Mouse (Mus musculus) hindbrain, embryonic 15.5 days (tissue): ENCODE measurements around the gene Sfxn4. TPM values are rescaled to one million over a fixed set of nuclear protein-coding genes. Genes with fewer than 3 reads are reported as not detected.
"Not testable (repeated sequence)": the region's sequence is repeated elsewhere in the genome, so short reads cannot be mapped to it uniquely, and the experiment has no call there.

ENCODE experiments used
- ATAC-seq: fragments of 200-750 bp; cut with Nextera tagmentation; 2 replicates; pipeline ENCODE4 v1.8.0; 2017; ENCODE audit warnings: low read depth, moderate number of reproducible peaks, moderate TSS enrichment; ENCODE audit not compliant: low FRiP score
- H3K27ac ChIP-seq: fragments of 300-500 bp; sonication (generic); replicated peaks from 2 replicates; pipeline ENCODE4 v1.5.1; 2015; ENCODE audit warnings: mild to moderate bottlenecking, inconsistent platforms
- H3K27me3 ChIP-seq: fragments of 300-500 bp; sonication (generic); 2 replicates; pipeline ENCODE4 v1.6.1; 2015; ENCODE audit warnings: control low read depth, inconsistent platforms
- H3K36me3 ChIP-seq: fragments of 300-500 bp; sonication (generic); 2 replicates; pipeline ENCODE4 v1.6.1; 2015; ENCODE audit warnings: control low read depth, inconsistent platforms
- H3K4me1 ChIP-seq: fragments of 300-500 bp; sonication (generic); replicated peaks from 2 replicates; pipeline ENCODE4 v1.6.1; 2015; ENCODE audit warnings: control low read depth, inconsistent platforms
- H3K4me2 ChIP-seq: fragments of 300-500 bp; sonication (generic); 2 replicates; pipeline ENCODE4 v1.6.1; 2015; ENCODE audit warnings: moderate library complexity, mild to moderate bottlenecking, inconsistent platforms
- H3K4me3 ChIP-seq: fragments of 300-500 bp; sonication (generic); 2 replicates; pipeline ENCODE4 v1.5.1; 2015; ENCODE audit warnings: mild to moderate bottlenecking, inconsistent platforms
- H3K9ac ChIP-seq: fragments of 300-500 bp; sonication (generic); 2 replicates; pipeline ENCODE4 v1.6.1; 2015; ENCODE audit warnings: inconsistent platforms
- H3K9me3 ChIP-seq: fragments of 300-500 bp; sonication (generic); 2 replicates; pipeline ENCODE4 v1.6.1; 2016; ENCODE audit warnings: control low read depth, inconsistent platforms
- WGBS: fragments of 180-500 bp; shearing (Covaris S2); methylation state at CpG from one replicate; pipeline ENCODE4 v1.1.7; 2015; 5-methylcytosine and 5-hydroxymethylcytosine counted together
- polyA plus RNA-seq: library from polyadenylated mRNA; unstranded; fragments of >200 nt; fragmentation: Nextera tagmentation; extraction: Ambion mirVana; gene quantifications from 2 replicates; pipeline ENCODE4 v1.2.1, GENCODE M21; 2015

The Sfxn4 gene
- polyA plus RNA-seq, 1 experiment from 2014 or later: 12.8 TPM

- Histone ChIP-seq H3K4me1 (peaks cover 23% of the 10 kb centered on the region), H3K9me3 (no peaks in the 10 kb centered on the region), H3K4me3 (no peak overlapping the region), H3K27me3 (no peaks in the 10 kb centered on the region), H3K9ac (no peak overlapping the region), H3K4me2 (no peak overlapping the region), H3K36me3 (no peaks in the 10 kb centered on the region), H3K27ac (no peak overlapping the region)
- ATAC-seq: no peak
- 88% methylated on average over 2 of the region's 2 CpGs for WGBS
Observed at GRCm38 (mm10) chr19:60887637-60888036, 26.4 kb upstream of the Sfxn4 start.

- 6% methylated on average over 3 of the region's 3 CpGs for WGBS
- H3K4me3 ChIP-seq: no peak overlapping the region
- no peak overlapping the region for H3K9ac ChIP-seq
- ATAC-seq: 0 out of 2 replicates have a peak, but pooled peaks have one; percentile 38
- no peak overlapping the region for H3K4me2 ChIP-seq
- no peak overlapping the region for H3K27ac ChIP-seq
- no peaks in the 10 kb centered on the region for H3K4me1 ChIP-seq
- no peaks in the 10 kb centered on the region for H3K27me3 ChIP-seq
- no peaks in the 10 kb centered on the region for H3K9me3 ChIP-seq
- H3K36me3 ChIP-seq: no peaks in the 10 kb centered on the region
Observed at GRCm38 (mm10) chr19:60883129-60883528, 21.9 kb upstream of the Sfxn4 start.

- Histone ChIP-seq H3K36me3 (peaks cover 9% of the 10 kb centered on the region; the same call in 1 of the 2 replicates), H3K4me1 (peaks cover 16% of the 10 kb centered on the region; the same call in 1 of the 2 replicates), H3K9ac (peak within 1 kb of the TSS; percentile 64), H3K27ac (peak within 1 kb of the TSS; percentile 72), H3K9me3 (no peaks in the 10 kb centered on the region), H3K27me3 (no peaks in the 10 kb centered on the region), H3K4me2 (peak within 1 kb of the TSS; percentile 76), H3K4me3 (peak within 1 kb of the TSS; percentile 58)
- ATAC-seq: peak; percentile 98
- under 1% methylated on average over 28 of the region's 28 CpGs for WGBS
Observed at GRCm38 (mm10) chr19:60874064-60874694, 12.9 kb upstream of the Sfxn4 start, which contains the start of gene Prdx3. Gene Prdx3 (minus strand): TSS chr19:60874556.

GRCm38 (mm10) chr19:60873501-60873900 is 12.2 kb upstream of the Sfxn4 start:
- Histone ChIP-seq H3K9ac (no peak overlapping the region), H3K27ac (0 out of 2 replicates have a peak overlapping the region, but pooled peaks have one; percentile 72), H3K4me3 (peak overlapping the region; percentile 58), H3K4me1 (peaks cover 16% of the 10 kb centered on the region; the same call in 1 of the 2 replicates), H3K4me2 (peak overlapping the region; percentile 76), H3K36me3 (peaks cover 10% of the 10 kb centered on the region; the same call in 1 of the 2 replicates), H3K27me3 (no peaks in the 10 kb centered on the region), H3K9me3 (no peaks in the 10 kb centered on the region)
- ATAC-seq: no peak
- 31% methylated on average over 4 of the region's 4 CpGs for WGBS

GRCm38 (mm10) chr19:60872272-60872671 is 11.0 kb upstream of the Sfxn4 start:
- Histone ChIP-seq H3K27me3 (no peaks in the 10 kb centered on the region), H3K9me3 (no peaks in the 10 kb centered on the region), H3K36me3 (peaks cover 13% of the 10 kb centered on the region; the same call in 1 of the 2 replicates), H3K4me3 (no peak overlapping the region), H3K27ac (no peak overlapping the region), H3K4me2 (no peak overlapping the region), H3K4me1 (peaks cover 16% of the 10 kb centered on the region; the same call in 1 of the 2 replicates), H3K9ac (no peak overlapping the region)
- WGBS: 61% methylated on average over 1 of the region's 1 CpGs
- ATAC-seq: no peak

- no peak overlapping the region for H3K9ac ChIP-seq
- no peak overlapping the region for H3K4me2 ChIP-seq
- H3K4me1 ChIP-seq: peaks cover 16% of the 10 kb centered on the region; the same call in 1 of the 2 replicates
- H3K27ac ChIP-seq: no peak overlapping the region
- no peak for ATAC-seq
- peaks cover 13% of the 10 kb centered on the region; the same call in 1 of the 2 replicates for H3K36me3 ChIP-seq
- no peaks in the 10 kb centered on the region for H3K27me3 ChIP-seq
- H3K4me3 ChIP-seq: no peak overlapping the region
- 91% methylated on average over 5 of the region's 5 CpGs for WGBS
- no peaks in the 10 kb centered on the region for H3K9me3 ChIP-seq
Observed at GRCm38 (mm10) chr19:60871366-60871765, 10.1 kb upstream of the Sfxn4 start.

GRCm38 (mm10) chr19:60870489-60870888 is 9.2 kb upstream of the Sfxn4 start:
- H3K27ac ChIP-seq: no peak overlapping the region
- H3K4me1 ChIP-seq: peaks cover 16% of the 10 kb centered on the region; the same call in 1 of the 2 replicates
- peaks cover 13% of the 10 kb centered on the region; the same call in 1 of the 2 replicates for H3K36me3 ChIP-seq
- H3K4me3 ChIP-seq: no peak overlapping the region
- ATAC-seq: no peak
- H3K9me3 ChIP-seq: no peaks in the 10 kb centered on the region
- 85% methylated on average over 1 of the region's 1 CpGs for WGBS
- H3K9ac ChIP-seq: no peak overlapping the region
- H3K27me3 ChIP-seq: no peaks in the 10 kb centered on the region
- H3K4me2 ChIP-seq: no peak overlapping the region

- H3K27ac ChIP-seq, H3K4me2 ChIP-seq, H3K4me3 ChIP-seq, H3K27me3 ChIP-seq, H3K9ac ChIP-seq, H3K9me3 ChIP-seq, H3K4me1 ChIP-seq, ATAC-seq: not testable (repeated sequence)
- peaks cover 32% of the 10 kb centered on the region for H3K36me3 ChIP-seq
- WGBS: 97% methylated on average over 4 of the region's 4 CpGs
Observed at GRCm38 (mm10) chr19:60866169-60866568, 4.9 kb upstream of the Sfxn4 start.

- no peak overlapping the region for H3K4me3 ChIP-seq
- H3K4me1 ChIP-seq: no peaks in the 10 kb centered on the region
- no peak overlapping the region for H3K4me2 ChIP-seq
- H3K27ac ChIP-seq: no peak overlapping the region
- no peaks in the 10 kb centered on the region for H3K9me3 ChIP-seq
- no peak overlapping the region for H3K9ac ChIP-seq
- H3K27me3 ChIP-seq: no peaks in the 10 kb centered on the region
- no peak for ATAC-seq
- peaks cover 18% of the 10 kb centered on the region; the same call in 1 of the 2 replicates for H3K36me3 ChIP-seq
Observed at GRCm38 (mm10) chr19:60845731-60846130, 15.5 kb downstream of the Sfxn4 start.

- no peak for ATAC-seq
- Histone ChIP-seq H3K27ac (no peak overlapping the region), H3K9ac (no peak overlapping the region), H3K27me3 (no peaks in the 10 kb centered on the region), H3K36me3 (peaks cover 29% of the 10 kb centered on the region), H3K4me2 (no peak overlapping the region), H3K9me3 (no peaks in the 10 kb centered on the region), H3K4me3 (no peak overlapping the region), H3K4me1 (no peaks in the 10 kb centered on the region)
Observed at GRCm38 (mm10) chr19:60843324-60843723, 18.0 kb downstream of the Sfxn4 start.

GRCm38 (mm10) chr19:60837747-60838146 is 23.5 kb downstream of the Sfxn4 start:
- H3K9ac ChIP-seq: no peak overlapping the region
- H3K27ac ChIP-seq: no peak overlapping the region
- H3K4me3 ChIP-seq: no peak overlapping the region
- no peaks in the 10 kb centered on the region for H3K27me3 ChIP-seq
- ATAC-seq: no peak
- no peaks in the 10 kb centered on the region for H3K4me1 ChIP-seq
- no peak overlapping the region for H3K4me2 ChIP-seq
- H3K36me3 ChIP-seq: peaks cover 61% of the 10 kb centered on the region
- WGBS: 83% methylated on average over 1 of the region's 1 CpGs
- H3K9me3 ChIP-seq: no peaks in the 10 kb centered on the region

- Histone ChIP-seq H3K4me2 (no peak overlapping the region), H3K4me3 (no peak overlapping the region), H3K36me3 (peaks cover 52% of the 10 kb centered on the region), H3K9ac (no peak overlapping the region), H3K27ac (no peak overlapping the region), H3K4me1 (no peaks in the 10 kb centered on the region), H3K27me3 (no peaks in the 10 kb centered on the region), H3K9me3 (no peaks in the 10 kb centered on the region)
- no peak for ATAC-seq
- 93% methylated on average over 6 of the region's 6 CpGs for WGBS
Observed at GRCm38 (mm10) chr19:60818677-60819076, 42.6 kb downstream of the Sfxn4 start.
